Mouse (Mus musculus): ENCODE results near the gene Inpp4a. TPM values are rescaled to one million over a fixed set of nuclear protein-coding genes. Genes with fewer than 3 reads are reported as not detected.

The Inpp4a gene
- total and polyA plus RNA-seq, 3 experiments = 2.9 to 6.2 (median 6.1) TPM

- Histone ChIP-seq H3K4me3 (ENCODE audit: low read depth, low read length) (no peak overlapping the region), H3K36me3 (replicated peaks) (no peaks in the 10 kb centered on the region), H3K27me3 (ENCODE audit: insufficient read depth, low read length) (peaks cover 15% of the 10 kb centered on the region), H3K4me1 (ENCODE audit: insufficient read depth, low read depth, low read length) (no peaks in the 10 kb centered on the region), H3K9me3 (replicated peaks) (peaks cover 7% of the 10 kb centered on the region)
- TF ChIP-seq GATA2 (IDR thresholded peaks at IDR 0.05; ENCODE audit: borderline replicate concordance, low read depth, low read length) (no peak), CTCF (IDR thresholded peaks at IDR 0.05; ENCODE audit: low read depth, low read length) (peak; percentile 27; the same call in 1 of the 2 replicates)
- DNase-seq (ENCODE audit: low spot score) (no peak), ATAC-seq (ENCODE audit: extremely low read depth, insufficient number of reproducible peaks, low FRiP score, poor library complexity, severe bottlenecking) (no peak)
These were observed 29.5 kb downstream of the Inpp4a start for GRCm38 (mm10) chr1:37329132-37329531.

DNA sequence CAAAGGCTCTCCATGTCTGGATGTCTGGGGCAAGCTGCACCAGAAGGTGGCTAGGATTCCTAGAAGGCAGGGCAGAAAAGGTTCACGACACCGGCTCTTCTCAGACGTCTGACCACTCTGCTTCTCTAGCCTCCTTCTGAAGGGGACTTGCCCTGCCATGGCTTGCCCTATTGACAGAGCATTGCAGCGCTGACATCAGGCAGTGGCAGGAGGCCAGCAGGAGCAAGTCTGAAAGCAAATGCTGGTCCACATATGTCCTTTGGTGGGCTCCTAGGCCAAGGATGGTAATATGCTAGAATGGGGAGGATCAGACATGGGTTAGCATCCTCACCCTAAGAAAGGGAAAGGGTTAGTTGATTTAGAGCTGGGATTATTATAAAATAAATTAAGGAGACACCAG is 30.2 kb downstream of the Inpp4a start:
- H3K27me3 ChIP-seq (ENCODE audit: insufficient read depth, low read length) = peaks cover 17% of the 10 kb centered on the region
- TF ChIP-seq TAL1 (conservative IDR thresholded peaks at IDR 0.05; ENCODE audit: low read depth, low read length) = no peak
- no peak for TF ChIP-seq CTCF (IDR thresholded peaks at IDR 0.05; ENCODE audit: low read depth, low read length)
- TF ChIP-seq GATA1 (IDR thresholded peaks at IDR 0.05; ENCODE audit: borderline replicate concordance, low read length) = no peak
- no peak for TF ChIP-seq GATA2 (IDR thresholded peaks at IDR 0.05; ENCODE audit: borderline replicate concordance, low read depth, low read length)
- no peak for TF ChIP-seq POLR2AphosphoS5 (IDR thresholded peaks at IDR 0.05; ENCODE audit: insufficient replicate concordance, low read depth, low read length)
- H3K36me3 ChIP-seq (replicated peaks) = no peaks in the 10 kb centered on the region
- H3K9me3 ChIP-seq (replicated peaks) = peaks cover 7% of the 10 kb centered on the region
- H3K4me1 ChIP-seq (ENCODE audit: insufficient read depth, low read depth, low read length) = no peaks in the 10 kb centered on the region
- ATAC-seq (ENCODE audit: extremely low read depth, insufficient number of reproducible peaks, low FRiP score, poor library complexity, severe bottlenecking) (no peak), DNase-seq (ENCODE audit: low spot score) (no peak)
- H3K4me3 ChIP-seq (ENCODE audit: low read depth, low read length) = no peak overlapping the region

DNA sequence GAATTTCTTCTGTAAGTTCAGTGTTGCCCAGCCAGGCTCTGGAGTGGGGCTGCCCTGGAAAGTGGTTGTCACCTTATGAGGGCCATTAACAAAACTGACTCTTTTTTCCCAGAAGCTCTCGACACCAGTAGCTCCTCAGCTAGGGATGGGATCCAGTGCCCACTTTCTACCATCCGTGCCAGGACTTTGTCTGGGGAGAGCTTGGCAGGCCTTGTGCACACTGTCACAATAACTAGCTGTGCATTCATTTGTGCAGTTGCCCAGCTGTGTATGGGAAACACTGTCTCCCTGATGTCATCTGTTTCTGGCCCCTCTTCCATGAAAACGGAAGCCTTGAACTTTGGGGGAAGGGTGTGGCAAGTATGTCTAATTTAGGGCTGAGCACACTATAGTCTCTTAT is 33.1 kb downstream of the Inpp4a start:
- no peak overlapping the region for H3K4me3 ChIP-seq (ENCODE audit: low read depth, low read length)
- no peaks in the 10 kb centered on the region for H3K4me1 ChIP-seq (ENCODE audit: insufficient read depth, low read depth, low read length)
- DNase-seq (ENCODE audit: low spot score) (no peak), ATAC-seq (ENCODE audit: extremely low read depth, insufficient number of reproducible peaks, low FRiP score, poor library complexity, severe bottlenecking) (no peak)
- no peak for TF ChIP-seq TAL1 (conservative IDR thresholded peaks at IDR 0.05; ENCODE audit: low read depth, low read length)
- no peaks in the 10 kb centered on the region for H3K36me3 ChIP-seq (replicated peaks)
- peaks cover 7% of the 10 kb centered on the region for H3K9me3 ChIP-seq (replicated peaks)
- peaks cover 22% of the 10 kb centered on the region for H3K27me3 ChIP-seq (ENCODE audit: insufficient read depth, low read length)

GRCm38 (mm10) chr1:37333741-37334440 is 34.2 kb downstream of the Inpp4a start:
- H3K9me3 ChIP-seq (replicated peaks) = peaks cover 4% of the 10 kb centered on the region
- H3K4me3 ChIP-seq (ENCODE audit: low read depth, low read length) = no peak overlapping the region
- H3K4me1 ChIP-seq (ENCODE audit: insufficient read depth, low read depth, low read length) = no peaks in the 10 kb centered on the region
- H3K36me3 ChIP-seq (replicated peaks) = no peaks in the 10 kb centered on the region
- DNase-seq (ENCODE audit: low spot score) (no peak), ATAC-seq (ENCODE audit: extremely low read depth, insufficient number of reproducible peaks, low FRiP score, poor library complexity, severe bottlenecking) (no peak)
- no peak for TF ChIP-seq CTCF (IDR thresholded peaks at IDR 0.05; ENCODE audit: low read depth, low read length)
- TF ChIP-seq TAL1 (conservative IDR thresholded peaks at IDR 0.05; ENCODE audit: low read depth, low read length) = no peak
- TF ChIP-seq GATA2 (IDR thresholded peaks at IDR 0.05; ENCODE audit: borderline replicate concordance, low read depth, low read length) = no peak
- no peak for TF ChIP-seq GATA1 (IDR thresholded peaks at IDR 0.05; ENCODE audit: borderline replicate concordance, low read length)
- TF ChIP-seq POLR2AphosphoS5 (IDR thresholded peaks at IDR 0.05; ENCODE audit: insufficient replicate concordance, low read depth, low read length) = no peak
- peaks cover 26% of the 10 kb centered on the region for H3K27me3 ChIP-seq (ENCODE audit: insufficient read depth, low read length)

- no peaks in the 10 kb centered on the region for H3K4me1 ChIP-seq (ENCODE audit: insufficient read depth, low read depth, low read length)
These were observed 36.4 kb downstream of the Inpp4a start for GRCm38 (mm10) chr1:37336022-37336421.

DNA sequence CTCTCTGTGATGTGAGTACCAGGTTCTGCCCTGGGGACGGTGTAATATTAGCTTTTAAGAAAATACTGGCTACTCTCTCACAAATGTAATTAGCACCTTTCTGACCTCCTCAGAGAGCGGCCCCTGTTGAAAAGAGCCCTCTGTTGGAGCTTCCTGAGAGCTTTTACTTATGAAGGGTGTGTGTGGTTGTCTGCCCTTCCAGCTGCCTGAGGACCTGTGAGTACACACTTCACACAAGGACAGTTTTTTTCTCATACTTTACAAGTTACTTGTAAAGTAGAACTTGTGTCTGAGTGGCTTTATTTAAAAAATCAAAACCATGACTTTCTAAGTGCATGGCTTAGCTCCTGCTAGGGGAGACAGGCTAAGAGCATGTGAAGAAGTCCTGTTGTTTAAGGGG is 37.1 kb downstream of the Inpp4a start:
- no peaks in the 10 kb centered on the region for H3K4me1 ChIP-seq (ENCODE audit: insufficient read depth, low read depth, low read length)
- DNase-seq (ENCODE audit: low spot score) (no peak), ATAC-seq (ENCODE audit: extremely low read depth, insufficient number of reproducible peaks, low FRiP score, poor library complexity, severe bottlenecking) (no peak)
- H3K27me3 ChIP-seq (ENCODE audit: insufficient read depth, low read length) = peaks cover 28% of the 10 kb centered on the region
- H3K36me3 ChIP-seq (replicated peaks) = no peaks in the 10 kb centered on the region
- no peak for TF ChIP-seq GATA1 (IDR thresholded peaks at IDR 0.05; ENCODE audit: borderline replicate concordance, low read length)
- TF ChIP-seq POLR2AphosphoS5 (IDR thresholded peaks at IDR 0.05; ENCODE audit: insufficient replicate concordance, low read depth, low read length) = no peak
- no peak for TF ChIP-seq GATA2 (IDR thresholded peaks at IDR 0.05; ENCODE audit: borderline replicate concordance, low read depth, low read length)
- no peak for TF ChIP-seq TAL1 (conservative IDR thresholded peaks at IDR 0.05; ENCODE audit: low read depth, low read length)
- no peak for TF ChIP-seq CTCF (IDR thresholded peaks at IDR 0.05; ENCODE audit: low read depth, low read length)
- no peaks in the 10 kb centered on the region for H3K9me3 ChIP-seq (replicated peaks)
- no peak overlapping the region for H3K4me3 ChIP-seq (ENCODE audit: low read depth, low read length)

More at GRCm38 (mm10) chr1:37336022-37336421, 36.4 kb downstream of the Inpp4a start:
- no peak for TF ChIP-seq GATA1 (IDR thresholded peaks at IDR 0.05; ENCODE audit: borderline replicate concordance, low read length)
- no peak for TF ChIP-seq CTCF (IDR thresholded peaks at IDR 0.05; ENCODE audit: low read depth, low read length)
- no peak for TF ChIP-seq TAL1 (conservative IDR thresholded peaks at IDR 0.05; ENCODE audit: low read depth, low read length)
- no peak for TF ChIP-seq GATA2 (IDR thresholded peaks at IDR 0.05; ENCODE audit: borderline replicate concordance, low read depth, low read length)
- no peak for TF ChIP-seq POLR2AphosphoS5 (IDR thresholded peaks at IDR 0.05; ENCODE audit: insufficient replicate concordance, low read depth, low read length)
- H3K27me3 ChIP-seq (ENCODE audit: insufficient read depth, low read length) = peaks cover 26% of the 10 kb centered on the region
- DNase-seq (ENCODE audit: low spot score) = no peak
- no peaks in the 10 kb centered on the region for H3K9me3 ChIP-seq (replicated peaks)
- ATAC-seq (ENCODE audit: extremely low read depth, insufficient number of reproducible peaks, low FRiP score, poor library complexity, severe bottlenecking) = no peak
- H3K4me3 ChIP-seq (ENCODE audit: low read depth, low read length) = no peak overlapping the region
- H3K36me3 ChIP-seq (replicated peaks) = no peaks in the 10 kb centered on the region
